Mouse (Mus musculus): Measurements from ENCODE around the gene Nckap5. TPM values are rescaled to one million over a fixed set of nuclear protein-coding genes. Genes with fewer than 3 reads are reported as not detected.

Gene Nckap5
- total RNA-seq, 4 experiments from 2014 or later: 6.8 to 11.7 (median 8.7) TPM

- DNase-seq (ENCODE audit: low spot score): no peak
Measured at GRCm38 (mm10) chr1:126626206-126626605, 204.4 kb downstream of the Nckap5 start.

GRCm38 (mm10) chr1:126622036-126622435 lies 208.6 kb downstream of the Nckap5 start:
- DNase-seq (ENCODE audit: low spot score): no peak

DNA sequence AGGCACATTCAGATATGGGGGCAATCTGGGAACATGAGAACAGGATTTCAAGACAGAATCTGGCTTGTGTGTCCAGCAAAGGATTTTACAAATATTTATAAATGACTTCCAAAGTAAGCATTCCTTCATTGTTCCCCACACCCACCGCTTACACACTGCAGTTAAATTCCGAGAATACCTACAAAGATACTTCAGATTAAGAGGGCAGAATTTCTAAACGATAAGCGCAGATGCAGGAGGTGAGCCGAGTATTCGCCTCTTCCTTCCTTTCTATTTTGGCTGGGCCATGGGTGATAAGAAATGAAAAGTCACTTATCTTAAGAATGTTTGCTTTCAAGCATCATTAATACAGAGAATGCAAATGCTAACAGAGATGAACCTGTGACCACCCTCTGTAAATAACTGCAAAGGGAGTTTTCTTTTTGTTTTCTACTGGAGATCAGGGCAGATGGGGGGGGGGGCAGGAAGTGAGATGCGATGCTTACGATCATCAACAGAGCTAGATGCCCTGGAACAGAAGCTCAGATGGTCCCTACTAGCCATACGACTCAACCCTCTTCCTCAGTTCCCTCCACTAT lies 213.0 kb downstream of the Nckap5 start:
- DNase-seq (ENCODE audit: low spot score): no peak

DNA sequence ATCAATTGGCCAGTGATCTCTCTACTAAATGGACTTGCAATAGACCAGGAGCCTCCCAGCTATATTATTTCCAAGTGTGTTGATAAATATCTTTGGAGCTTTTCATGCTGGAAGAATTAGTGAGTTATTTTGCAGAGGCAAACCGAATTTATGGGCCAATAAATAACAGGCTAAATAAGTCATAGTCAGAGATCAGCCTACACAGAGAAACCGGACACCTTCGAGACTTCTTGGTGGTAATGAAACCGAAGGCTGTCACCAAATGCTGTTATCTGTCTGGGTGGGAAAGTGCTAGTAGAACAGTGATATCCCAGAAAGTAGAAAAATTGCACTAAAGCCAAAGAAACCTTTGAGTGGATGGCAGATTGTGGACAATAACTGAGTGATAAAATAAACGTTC lies 213.6 kb downstream of the Nckap5 start:
- no peak for DNase-seq (ENCODE audit: low spot score)

GRCm38 (mm10) chr1:126612916-126613315 lies 217.7 kb downstream of the Nckap5 start:
- DNase-seq (ENCODE audit: low spot score): no peak

- no peak for DNase-seq (ENCODE audit: low spot score)
Measured at GRCm38 (mm10) chr1:126608586-126608985, 222.0 kb downstream of the Nckap5 start.

DNA sequence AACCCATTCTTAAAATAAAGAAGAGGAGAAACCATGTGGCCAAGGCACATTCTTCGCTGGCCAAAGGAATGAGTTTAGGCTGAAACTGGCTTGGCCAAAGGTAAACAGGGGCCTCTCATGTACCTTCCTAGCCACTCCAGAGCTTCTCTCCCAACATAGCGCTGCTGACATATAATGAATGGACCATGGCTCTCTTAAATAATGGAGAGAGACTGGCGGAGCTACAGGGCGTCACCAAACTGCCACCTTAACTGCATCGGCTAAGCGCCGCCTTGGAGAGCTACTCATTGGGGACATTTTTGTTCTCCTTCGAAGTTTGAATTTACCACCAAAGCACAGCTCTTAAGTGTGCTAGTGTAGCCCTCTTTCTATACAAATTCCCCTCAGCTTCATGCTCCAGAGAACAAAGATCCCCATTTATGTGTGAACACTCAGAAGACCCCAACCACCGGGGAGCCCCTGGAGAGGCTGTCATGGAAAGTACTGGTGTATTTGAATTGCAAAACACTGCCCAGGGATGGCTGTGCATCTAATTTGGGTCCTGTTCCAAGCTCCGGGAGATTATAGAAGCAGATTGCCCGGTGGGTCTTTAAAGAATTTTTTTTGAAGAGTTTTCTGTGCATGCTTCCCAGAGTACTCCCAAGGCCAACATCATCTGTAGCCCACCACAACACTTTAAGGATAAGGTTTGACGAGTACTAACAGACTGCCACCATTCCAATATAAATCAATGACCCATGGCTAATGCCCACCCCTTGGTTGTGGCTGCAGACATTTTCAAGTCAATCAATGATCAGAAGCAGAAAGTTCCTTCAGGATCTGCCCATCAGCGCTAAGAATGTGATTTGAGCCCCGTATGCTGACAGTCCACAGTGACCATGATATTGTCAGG lies 224.2 kb downstream of the Nckap5 start:
- no peak for DNase-seq (ENCODE audit: low spot score)

GRCm38 (mm10) chr1:126604551-126604950 lies 226.0 kb downstream of the Nckap5 start:
- no peak for DNase-seq (ENCODE audit: low spot score)

DNA sequence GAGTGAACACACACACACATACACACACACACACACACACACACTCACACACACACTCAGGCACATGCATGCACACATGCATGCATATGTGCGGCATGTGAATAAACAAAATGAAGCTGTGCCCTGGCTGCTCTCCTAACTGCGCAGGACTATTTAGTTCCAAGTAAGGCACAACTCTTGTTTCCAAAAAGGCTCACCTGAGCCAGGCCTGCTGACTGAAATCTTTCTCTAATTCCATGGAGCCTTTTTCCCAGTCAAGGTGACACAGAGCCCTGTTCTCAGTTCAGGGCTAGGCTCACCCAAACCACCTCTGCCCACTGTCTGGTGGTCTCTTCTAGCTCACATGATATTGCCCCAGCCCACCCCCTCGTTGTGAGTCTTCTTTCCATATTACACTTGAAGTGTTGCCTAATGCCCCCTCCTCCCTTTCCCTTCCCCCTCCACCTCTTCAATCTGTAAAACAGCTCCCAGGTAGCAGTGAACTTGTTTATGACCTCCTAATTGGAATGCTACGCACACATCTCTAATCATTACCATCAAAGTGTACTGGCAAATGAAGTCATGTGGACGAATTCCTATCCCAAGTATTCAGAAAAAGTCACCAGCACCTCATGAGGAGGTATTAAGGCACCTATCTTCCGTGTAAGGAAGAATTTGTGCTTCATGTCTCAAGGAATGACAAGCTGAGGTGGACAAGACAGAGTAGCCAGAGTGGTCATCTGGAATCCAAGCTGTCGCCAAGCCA lies 226.7 kb downstream of the Nckap5 start:
- DNase-seq (ENCODE audit: low spot score): no peak

DNA sequence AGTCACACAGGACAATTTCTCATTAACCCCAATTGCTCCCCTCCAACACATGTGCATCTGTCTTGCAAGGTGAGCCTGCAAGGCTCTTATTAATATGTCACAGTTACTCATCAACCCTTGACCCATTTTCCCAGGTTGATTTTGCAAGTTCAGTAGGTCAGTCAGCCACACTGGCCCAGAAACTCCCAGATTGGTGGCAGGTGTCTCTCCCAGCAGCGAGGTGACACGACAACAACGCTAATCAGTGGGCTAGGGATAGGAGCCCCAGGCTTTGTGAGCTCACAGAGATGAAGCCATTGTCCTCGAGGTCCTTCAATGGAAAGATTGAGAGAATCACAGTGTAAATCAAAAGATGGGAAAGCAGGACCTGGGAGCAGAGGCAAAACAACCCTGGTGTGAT lies 230.0 kb downstream of the Nckap5 start:
- DNase-seq (ENCODE audit: low spot score): no peak

- DNase-seq (ENCODE audit: low spot score): peak; percentile 33
Measured at GRCm38 (mm10) chr1:126597376-126597775, 233.2 kb downstream of the Nckap5 start.

DNA sequence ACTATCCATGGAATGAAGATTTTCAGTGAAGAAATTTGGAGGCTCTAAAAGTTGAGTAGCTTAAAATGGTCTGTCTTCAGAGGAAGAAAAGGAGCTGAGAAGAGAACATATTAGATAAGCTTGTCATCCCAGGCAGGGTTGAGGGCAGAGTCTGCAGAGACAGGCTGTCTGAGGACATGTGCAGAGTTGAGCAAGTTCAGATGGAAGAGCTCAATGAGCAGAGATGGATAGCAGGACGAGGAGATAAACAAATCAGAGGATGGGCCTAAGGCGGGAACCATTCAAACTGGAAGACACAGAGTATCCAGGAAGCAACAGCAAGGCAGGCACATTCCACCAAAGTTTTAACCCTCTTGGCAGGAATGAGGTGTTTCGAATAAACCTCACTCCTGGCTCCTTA lies 235.8 kb downstream of the Nckap5 start:
- no peak for DNase-seq (ENCODE audit: low spot score)

DNA sequence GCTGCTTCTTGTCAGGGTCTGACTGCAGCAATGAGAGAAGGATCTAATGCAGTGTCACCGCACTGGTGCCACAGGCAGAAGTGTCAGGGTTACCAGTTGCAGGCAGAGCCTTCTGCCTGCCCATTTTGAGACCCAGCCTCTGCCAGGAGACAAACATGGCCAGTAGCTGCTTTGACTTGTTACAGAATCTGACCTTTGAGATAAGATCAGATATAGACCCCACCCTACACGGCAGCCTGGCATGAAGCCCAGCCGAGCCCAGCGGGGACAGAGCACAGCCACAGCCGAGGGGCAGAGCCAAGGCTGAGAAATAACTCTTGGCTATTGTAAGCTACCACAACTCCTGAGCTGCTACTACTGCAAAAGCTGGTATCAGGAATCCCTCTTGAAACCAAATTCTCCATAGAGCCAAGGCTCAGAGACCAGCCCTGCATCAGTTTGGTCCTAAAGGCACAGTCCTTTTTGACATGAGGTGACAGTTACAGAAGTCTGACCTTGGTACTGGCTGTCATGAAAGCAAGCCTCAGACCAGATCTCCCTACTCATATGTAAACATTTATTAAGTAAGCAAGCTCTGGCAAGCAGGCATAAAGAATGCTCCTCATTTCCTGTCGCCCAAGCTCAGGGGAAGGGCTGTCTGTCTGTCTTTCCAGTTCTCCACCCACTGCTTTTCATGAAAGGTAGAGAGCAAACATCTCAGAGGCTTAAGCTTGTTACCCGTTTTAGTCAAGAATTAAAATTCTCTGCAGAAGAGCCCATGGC lies 237.4 kb downstream of the Nckap5 start:
- DNase-seq (ENCODE audit: low spot score): no peak

- no peak for DNase-seq (ENCODE audit: low spot score)
Measured at GRCm38 (mm10) chr1:126590911-126591310, 239.7 kb downstream of the Nckap5 start.

DNA sequence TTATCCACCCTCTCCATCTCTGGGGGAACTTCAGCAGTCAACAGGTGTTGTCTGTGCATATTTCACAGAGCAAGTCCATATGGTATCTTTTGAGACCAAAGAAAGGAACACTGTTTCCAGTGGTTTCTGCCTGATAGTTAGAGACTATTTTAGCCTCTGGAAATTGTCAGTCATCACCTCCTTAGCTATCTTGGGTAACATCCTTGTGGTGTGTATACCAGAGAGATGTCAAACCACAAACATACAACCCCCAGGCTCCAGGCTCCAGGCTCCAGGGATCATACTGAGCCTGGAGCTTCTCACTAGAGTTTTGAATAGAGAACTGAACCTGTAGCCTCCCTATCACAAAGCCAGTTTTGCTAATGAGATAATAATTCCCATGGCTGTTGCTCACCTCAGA lies 252.4 kb downstream of the Nckap5 start:
- no peak for DNase-seq (ENCODE audit: low spot score)

DNA sequence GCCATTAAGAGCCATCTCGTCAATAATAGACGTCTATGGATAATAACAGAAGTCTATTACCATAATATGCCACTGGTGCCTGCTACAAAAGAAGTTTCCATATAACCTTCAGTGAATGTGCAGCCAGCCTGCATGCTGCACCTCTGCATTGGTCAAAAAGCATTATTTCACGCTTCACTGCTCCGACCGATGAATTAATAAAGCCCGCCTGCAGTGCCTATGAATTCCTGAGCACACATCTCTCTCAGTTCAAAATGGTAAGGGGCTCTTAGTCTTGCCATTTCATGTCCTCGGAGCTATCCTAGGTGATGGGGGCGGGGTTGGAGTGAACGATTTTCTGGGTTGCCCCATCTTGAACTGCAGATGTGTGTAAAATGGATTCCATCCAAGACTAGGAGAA lies 256.3 kb downstream of the Nckap5 start:
- no peak for DNase-seq (ENCODE audit: low spot score)

- no peak for DNase-seq (ENCODE audit: low spot score)
Measured at GRCm38 (mm10) chr1:126573714-126574113, 256.9 kb downstream of the Nckap5 start.

DNA sequence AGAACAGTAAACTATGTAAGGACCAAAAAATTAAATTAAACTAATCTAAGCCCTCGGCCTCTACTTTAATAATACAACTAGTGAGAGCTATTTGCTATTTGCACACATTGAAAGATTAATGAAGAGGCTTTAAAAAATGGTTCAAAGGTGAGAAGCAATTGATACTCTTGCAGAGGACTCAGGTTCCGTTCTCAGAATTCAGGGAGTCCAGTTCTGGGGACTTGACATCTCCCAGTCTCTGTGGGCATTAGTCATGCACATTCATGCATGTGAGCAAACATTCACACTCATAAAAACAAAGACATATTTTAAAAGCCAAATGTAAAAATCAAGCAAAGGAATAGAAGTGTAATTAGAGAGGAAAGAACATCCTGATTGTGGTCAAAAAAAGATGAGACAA lies 257.5 kb downstream of the Nckap5 start:
- no peak for DNase-seq (ENCODE audit: low spot score)

GRCm38 (mm10) chr1:126569611-126570238 lies 260.9 kb downstream of the Nckap5 start:
- no peak for DNase-seq (ENCODE audit: low spot score)

DNA sequence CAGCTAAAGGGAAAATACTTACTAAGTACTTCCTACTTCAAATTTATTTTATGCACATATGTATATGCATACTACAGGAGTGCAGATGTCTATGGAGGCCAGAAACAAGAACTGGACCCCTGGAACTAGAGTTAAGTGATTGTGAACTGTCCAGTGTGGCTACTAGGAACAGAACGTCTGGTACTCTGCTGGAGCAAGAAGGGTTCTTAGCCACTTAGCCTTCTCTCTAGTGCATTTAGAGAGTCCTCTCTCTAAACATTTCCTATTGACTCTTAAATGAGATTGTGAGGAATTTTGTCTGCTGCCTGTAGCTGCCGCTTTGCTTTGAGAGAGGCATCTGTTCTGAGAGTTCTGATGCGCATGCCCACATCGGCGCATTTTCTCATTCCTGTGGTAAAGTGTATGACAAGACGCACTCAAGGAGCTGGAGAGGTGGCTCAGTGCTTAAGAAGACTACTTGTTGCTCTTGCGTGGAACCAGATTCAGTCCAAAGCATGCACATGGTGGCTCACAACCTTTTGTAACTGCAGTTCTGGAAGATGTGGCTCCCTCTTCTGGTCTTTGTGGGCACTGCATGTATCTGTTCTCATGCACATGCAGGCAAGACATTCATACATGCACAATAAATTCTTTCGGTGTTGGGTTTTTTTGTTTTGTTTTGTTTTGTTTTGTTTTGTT lies 261.9 kb downstream of the Nckap5 start:
- DNase-seq (ENCODE audit: low spot score): no peak
